Mouse (Mus musculus): ENCODE measurements at regions not wholly inside any gene's neighbourhood (a gene's known extent, or its start where the extent isn't known, plus 50 kb on each side); places are given as distances from the start of the nearest gene placed in this dataset.
"Not testable (repeated sequence)": the region's sequence is repeated elsewhere in the genome, so short reads cannot be mapped to it uniquely, and the experiment has no call there.

- DNase-seq: no peak
Observed at GRCm38 (mm10) chr10:96373481-96373880, 237.1 kb downstream of the Gm5426 start.

GRCm38 (mm10) chr10:96374293-96375069 lies 238.1 kb downstream of the Gm5426 start:
- no peak for DNase-seq

GRCm38 (mm10) chr10:96375070-96375447 lies 238.7 kb downstream of the Gm5426 start:
- no peak for DNase-seq

- no peak for DNase-seq
Observed at GRCm38 (mm10) chr10:96377549-96377948, 239.3 kb upstream of the Btg1 start.

- no peak for DNase-seq
Observed at GRCm38 (mm10) chr10:96379016-96379771, 237.6 kb upstream of the Btg1 start.

- DNase-seq: no peak
Observed at GRCm38 (mm10) chr10:96381664-96382063, 235.1 kb upstream of the Btg1 start.

GRCm38 (mm10) chr10:96391748-96392147 lies 225.1 kb upstream of the Btg1 start:
- no peak for DNase-seq

GRCm38 (mm10) chr10:96392836-96393235 lies 224.0 kb upstream of the Btg1 start:
- DNase-seq: no peak

- DNase-seq: no peak
Observed at GRCm38 (mm10) chr10:96394210-96394609, 222.6 kb upstream of the Btg1 start.

- no peak for DNase-seq
Observed at GRCm38 (mm10) chr10:96395017-96395416, 221.8 kb upstream of the Btg1 start.

- peak; percentile 27 to 32 for DNase-seq
Observed at GRCm38 (mm10) chr10:96397931-96398561, 218.8 kb upstream of the Btg1 start.

- no peak for DNase-seq
Observed at GRCm38 (mm10) chr10:96398562-96399288, 218.1 kb upstream of the Btg1 start.

GRCm38 (mm10) chr10:96399636-96400400 lies 217.0 kb upstream of the Btg1 start:
- no peak for DNase-seq

GRCm38 (mm10) chr10:96400793-96401192 lies 216.0 kb upstream of the Btg1 start:
- DNase-seq: no peak

GRCm38 (mm10) chr10:96406306-96406705 lies 210.5 kb upstream of the Btg1 start:
- DNase-seq: no peak

GRCm38 (mm10) chr10:96407846-96408245 lies 209.0 kb upstream of the Btg1 start:
- no peak for DNase-seq

- no peak for DNase-seq
Observed at GRCm38 (mm10) chr10:96408250-96408649, 208.6 kb upstream of the Btg1 start.

GRCm38 (mm10) chr10:96410028-96410427 lies 206.8 kb upstream of the Btg1 start:
- DNase-seq: no peak

GRCm38 (mm10) chr10:96414807-96415206 lies 202.0 kb upstream of the Btg1 start:
- no peak for DNase-seq

GRCm38 (mm10) chr10:96421506-96421905 lies 195.3 kb upstream of the Btg1 start:
- not testable (repeated sequence) for DNase-seq

- no peak for DNase-seq
Observed at GRCm38 (mm10) chr10:96427407-96427806, 189.4 kb upstream of the Btg1 start.

GRCm38 (mm10) chr10:96430142-96430541 lies 186.7 kb upstream of the Btg1 start:
- DNase-seq: no peak

All from layer of hippocampus, postnatal 36 days (tissue).